ENCODE assay signal across 11 mouse cellular contexts in the genomic region with DNA sequence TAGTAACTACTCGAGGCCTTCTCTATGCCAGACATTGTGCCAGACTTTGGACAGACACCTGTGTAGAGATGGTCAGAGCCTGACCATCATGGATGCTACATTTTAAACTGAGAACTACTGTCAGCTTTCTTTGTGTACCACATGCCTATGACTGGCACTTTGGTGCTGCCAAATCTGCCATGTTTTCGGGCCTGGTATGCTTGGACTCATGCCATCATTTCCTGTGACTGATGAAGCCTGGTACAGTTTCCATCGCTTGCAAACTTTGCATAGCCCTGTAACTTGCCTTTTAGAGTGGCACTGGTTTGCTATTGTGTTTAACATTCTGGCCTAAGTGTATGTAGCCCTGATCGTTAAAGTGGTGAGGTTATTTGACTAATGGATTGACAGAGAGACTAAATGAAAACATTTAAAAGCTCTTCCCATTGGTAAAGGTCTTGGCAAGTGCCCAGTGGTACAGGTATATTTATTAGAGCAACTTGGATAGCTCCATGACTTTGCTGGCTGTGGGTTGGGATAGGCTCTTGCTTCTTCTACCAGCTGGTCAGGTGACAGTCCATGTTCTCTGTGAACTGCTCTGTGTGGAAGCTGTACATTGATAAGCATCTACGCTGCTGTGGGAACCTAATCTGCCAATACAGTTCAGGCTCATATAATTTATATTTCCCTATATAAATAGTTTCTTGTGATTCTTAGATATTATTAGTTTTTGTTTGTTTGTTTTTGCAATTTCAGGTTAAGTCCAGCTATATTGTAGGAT. TPM values are rescaled to one million over a fixed set of nuclear protein-coding genes. Genes with fewer than 3 reads are reported as not detected.
DNase-seq lines count a peak whose midpoint lies in the region; ATAC-seq and TF ChIP-seq lines count a peak whose summit lies in the region.
"Had no signal": no experiment of that assay in that cellular context is flagged by ENCODE, and none has a peak within 500 bp of the region (broad histone marks: within the 10 kb centered on the region; RNA-seq: fewer than 3 reads in every experiment).

No protein-coding gene starts in this region.

- no peak overlapping the region for H3K9ac ChIP-seq in heart, embryonic 12.5 days
- H3K9ac ChIP-seq in midbrain, embryonic 13.5 days (replicated peaks), result no peak overlapping the region
- H3K9ac ChIP-seq: limb, embryonic 13.5 days had no signal

- peaks cover 9% of the 10 kb centered on the region for H3K4me1 ChIP-seq in heart, embryonic 12.5 days (replicated peaks)
- peaks cover 7% of the 10 kb centered on the region for H3K4me1 ChIP-seq in midbrain, embryonic 13.5 days (replicated peaks)
- H3K4me1 ChIP-seq: limb, embryonic 13.5 days had no signal

- no peak overlapping the region for H3K27ac ChIP-seq in heart, embryonic 12.5 days (ENCODE audit: poor library complexity, severe bottlenecking)
- H3K27ac ChIP-seq in layer of hippocampus, adult 2 months, result 0 out of 2 replicates have a peak overlapping the region, but pooled peaks have one; percentile 28
- no peak overlapping the region for H3K27ac ChIP-seq in midbrain, embryonic 13.5 days
- H3K27ac ChIP-seq: heart, embryonic 10.5 days; limb, embryonic 13.5 days had no signal

- H3K27me3 ChIP-seq in heart, embryonic 12.5 days (replicated peaks), result no peaks in the 10 kb centered on the region
- no peaks in the 10 kb centered on the region for H3K27me3 ChIP-seq in midbrain, embryonic 13.5 days
- H3K27me3 ChIP-seq: limb, embryonic 13.5 days had no signal

- no peak overlapping the region for H3K4me3 ChIP-seq in heart, embryonic 12.5 days
- no peak overlapping the region for H3K4me3 ChIP-seq in layer of hippocampus, adult 2 months
- no peak overlapping the region for H3K4me3 ChIP-seq in midbrain, embryonic 13.5 days (replicated peaks)
- H3K4me3 ChIP-seq: heart, embryonic 10.5 days; limb, embryonic 13.5 days had no signal

- no peaks in the 10 kb centered on the region for H3K9me3 ChIP-seq in heart, embryonic 12.5 days (replicated peaks)
- H3K9me3 ChIP-seq in midbrain, embryonic 13.5 days, result no peaks in the 10 kb centered on the region
- H3K9me3 ChIP-seq: heart, embryonic 10.5 days; limb, embryonic 13.5 days had no signal

- H3K36me3 ChIP-seq in heart, embryonic 12.5 days, result no peaks in the 10 kb centered on the region
- H3K36me3 ChIP-seq in midbrain, embryonic 13.5 days, result no peaks in the 10 kb centered on the region
- H3K36me3 ChIP-seq: heart, embryonic 10.5 days; limb, embryonic 13.5 days had no signal

- H3K4me2 ChIP-seq in heart, embryonic 12.5 days, result no peak overlapping the region
- H3K4me2 ChIP-seq in midbrain, embryonic 13.5 days (replicated peaks), result no peak overlapping the region
- H3K4me2 ChIP-seq: limb, embryonic 13.5 days had no signal

- no peak for TF ChIP-seq POLR2A in brain, embryonic 14.5 days (IDR thresholded peaks at IDR 0.05; ENCODE audit: borderline replicate concordance, extremely low read depth, insufficient read depth, insufficient read length, poor library complexity, severe bottlenecking)

- 81% methylated on average over 5 of the region's 5 CpGs for WGBS in heart, embryonic 12.5 days
- 87% methylated on average over 5 of the region's 5 CpGs for WGBS in midbrain, embryonic 13.5 days

- TF ChIP-seq CTCF in brain, embryonic 14.5 days (IDR thresholded peaks at IDR 0.05; ENCODE audit: borderline replicate concordance, extremely low read depth, insufficient read depth, insufficient read length), result no peak
- TF ChIP-seq CTCF in layer of hippocampus, adult 2 months (conservative IDR thresholded peaks at IDR 0.05), result no peak

- no peak for ATAC-seq in heart, embryonic 12.5 days (ENCODE audit: insufficient number of reproducible peaks, low FRiP score)
- ATAC-seq in CD4-positive, CD25-positive, alpha-beta regulatory T cell, adult 4 months, result peak; percentile 21
- no peak for ATAC-seq in midbrain, embryonic 13.5 days
- ATAC-seq: intestine, postnatal 0 days had no signal

- DNase-seq in heart, adult 11 months, result peak; percentile 79
- DNase-seq in brain, embryonic 14.5 days (ENCODE audit: low read depth), result peak; percentile 57
- peak in 1 of 2 experiments; percentile 28 for DNase-seq in layer of hippocampus, adult 2 months (ENCODE audit: low spot score in 2 of 2)
- no peak for DNase-seq in adrenal gland, postnatal 10 days
- DNase-seq: lung, adult 2 months had no signal

RNA-seq across cellular contexts. Expression of a gene that starts 44.5 kb away (rescaled TPM):
- 86.2 and 91.5 TPM in 2 replicates for polyA plus RNA-seq in heart, embryonic 12.5 days (2016; fragmentation: Nextera tagmentation; extraction: Ambion mirVana)
- polyA plus RNA-seq in CD4-positive, CD25-positive, alpha-beta regulatory T cell, adult 4 months (2017; shearing (Covaris generic)), result under 1 TPM in 1 of 2 experiments, not detected in 1; 0.48 TPM
- 27.9 and 33.1 TPM in 2 replicates for polyA plus RNA-seq in brain, embryonic 14.5 days (2012; rRNA removed)
- total RNA-seq in layer of hippocampus, adult 2 months (2021), result 10 to 100 TPM; 25.5 to 26.5 TPM
- polyA plus RNA-seq in midbrain, embryonic 13.5 days (2015; fragmentation: Nextera tagmentation; extraction: Ambion mirVana), result 30.2 and 34.0 TPM in 2 replicates
- total RNA-seq in adrenal gland, postnatal 10 days (2021), result 100 to 1,000 TPM; 109 to 127 TPM

Comparison
In these comparisons a context has a peak if more than half of its experiments do, and no peak if none do; other contexts are left out.
1. RNA of a gene that starts 44.5 kb away (polyA plus RNA-seq): 86.2 to 91.5 TPM in heart, embryonic 12.5 days, 30.2 to 34.0 TPM in midbrain, embryonic 13.5 days and 27.9 to 33.1 TPM in brain, embryonic 14.5 days; 0.48 TPM in CD4-positive, CD25-positive, alpha-beta regulatory T cell, adult 4 months; every median in the first group is over 10 times any median in the second.